Mouse (Mus musculus): ENCODE data around the gene Tmem204.
A peak's percentile ranks its signal among the peaks of the same experiment; 100 is the strongest.

Gene Tmem204

GRCm38 (mm10) chr17:25014841-25015570 is 68.4 kb downstream of the Tmem204 start:
- DNase-seq = peak; percentile 47 to 75

DNA sequence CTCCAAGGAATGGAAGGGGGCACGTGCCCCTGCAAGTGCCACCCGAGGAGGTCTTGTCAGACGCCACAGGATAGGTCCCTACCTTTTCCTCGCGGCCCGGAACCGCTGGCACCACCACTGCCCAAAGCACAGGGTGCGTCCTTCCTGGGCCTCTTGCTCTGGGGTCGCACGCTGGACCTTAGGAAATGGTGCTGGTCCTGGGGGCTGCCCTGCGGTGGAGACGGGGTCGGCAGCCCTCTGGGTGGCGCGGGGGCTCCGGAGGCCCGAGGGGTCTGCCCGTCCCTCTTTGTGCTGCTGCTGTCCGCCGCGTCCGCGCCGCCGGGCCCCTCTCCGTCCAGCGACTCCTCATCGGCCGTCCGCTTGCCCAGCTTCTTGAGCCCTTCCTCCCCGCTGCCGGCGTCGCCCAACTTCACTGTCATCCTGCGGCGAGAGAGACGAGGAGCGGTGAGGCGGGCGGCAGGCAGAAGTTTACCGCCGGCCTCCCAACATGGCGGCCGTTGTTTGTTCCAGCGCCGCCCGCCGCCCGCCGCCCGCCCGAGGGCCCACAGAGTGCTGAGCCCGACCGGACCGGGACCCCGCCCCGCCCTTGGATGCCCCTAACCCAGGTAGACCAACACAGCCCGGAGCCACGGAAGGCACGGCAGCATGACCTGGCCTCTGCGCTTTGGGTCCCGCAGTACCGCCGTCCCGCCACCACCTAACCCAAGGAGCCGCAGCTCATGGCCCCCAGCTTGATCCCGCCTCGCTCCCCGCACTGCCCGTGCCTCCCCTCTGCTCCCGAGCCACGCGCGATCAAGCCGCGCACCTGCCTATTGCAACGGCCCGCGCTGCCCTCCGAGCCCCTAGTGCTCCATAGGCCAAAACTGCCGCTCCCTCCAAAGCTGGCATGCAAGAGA is 69.5 kb downstream of the Tmem204 start:
- DNase-seq = peak; percentile 31 to 62
